Mouse (Mus musculus) retina, postnatal 7 days (tissue): ENCODE results near the gene Ier2.
"Not testable (repeated sequence)": the region's sequence is repeated elsewhere in the genome, so short reads cannot be mapped to it uniquely, and the experiment has no call there.

ENCODE experiments used
- DNase-seq: peaks from one replicate; pipeline ENCODE4 v3.0.0-alpha.2; 2012; ENCODE audit warnings: low read depth, low spot score

Gene Ier2

DNA sequence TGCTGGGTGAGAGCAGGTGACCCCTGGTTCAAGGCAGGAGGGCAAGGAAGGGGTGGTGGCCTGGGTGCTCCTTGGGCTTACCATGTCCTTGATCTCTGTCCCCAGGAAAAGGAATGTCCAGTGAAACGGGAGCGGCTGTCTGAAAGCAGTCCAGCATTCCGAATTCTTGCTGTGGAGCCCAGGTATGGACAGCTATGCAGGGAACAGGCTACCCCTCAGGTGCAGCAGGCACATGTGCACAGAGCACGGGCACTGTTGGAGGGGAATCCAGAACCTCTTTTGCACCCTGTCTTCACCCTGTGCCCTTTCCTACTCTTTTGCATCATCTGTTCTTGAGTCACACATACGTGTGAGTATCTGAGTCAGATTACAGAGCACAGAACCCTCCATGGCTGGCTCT, 35.6 kb upstream of the Ier2 start:
- no peak for DNase-seq

DNA sequence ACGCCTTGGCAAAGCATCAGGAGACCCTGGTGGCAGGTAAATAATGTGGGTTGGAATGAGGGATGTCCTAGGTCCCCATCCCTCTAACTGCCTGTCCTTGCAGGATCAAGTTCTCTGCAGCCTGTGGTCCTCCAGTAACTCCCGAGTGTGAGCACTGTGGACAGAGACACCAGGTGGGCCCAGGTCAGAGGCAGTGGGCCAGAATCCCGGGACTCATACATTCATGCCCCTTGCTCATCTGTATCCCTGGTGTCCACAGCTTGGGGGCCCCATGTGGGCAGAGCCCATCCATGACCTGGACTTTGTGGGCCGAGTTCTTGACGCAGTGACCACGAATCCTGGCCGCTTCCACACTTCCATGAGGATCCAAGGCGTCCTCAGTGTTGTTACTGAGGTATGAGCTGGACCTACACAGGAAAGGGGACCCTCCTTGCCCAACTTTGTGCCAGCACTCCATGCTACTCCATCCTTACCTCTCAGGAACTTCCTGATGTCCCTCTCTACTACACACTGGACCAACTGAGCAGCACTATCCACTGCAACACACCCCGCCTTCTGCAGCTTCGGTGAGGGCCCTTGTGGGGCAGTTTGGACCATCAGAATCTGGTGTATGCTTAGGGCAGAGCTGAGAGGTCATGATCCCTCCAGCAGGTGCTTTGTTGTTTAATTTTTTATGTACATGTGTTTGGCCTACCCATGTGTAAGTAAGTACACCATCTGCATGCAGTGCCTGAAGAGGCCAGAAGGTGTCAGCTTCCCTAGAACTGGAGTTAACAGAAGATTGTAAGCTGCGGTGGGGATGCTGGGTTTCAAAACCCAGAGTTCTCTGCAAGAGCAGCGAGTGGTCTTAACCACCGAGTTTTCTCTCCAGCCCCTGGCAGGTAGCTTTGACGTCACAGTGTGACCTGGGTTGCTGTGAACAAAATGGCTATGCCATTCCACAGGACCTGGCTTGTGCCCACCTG, 34.8 kb upstream of the Ier2 start:
- DNase-seq = no peak

DNA sequence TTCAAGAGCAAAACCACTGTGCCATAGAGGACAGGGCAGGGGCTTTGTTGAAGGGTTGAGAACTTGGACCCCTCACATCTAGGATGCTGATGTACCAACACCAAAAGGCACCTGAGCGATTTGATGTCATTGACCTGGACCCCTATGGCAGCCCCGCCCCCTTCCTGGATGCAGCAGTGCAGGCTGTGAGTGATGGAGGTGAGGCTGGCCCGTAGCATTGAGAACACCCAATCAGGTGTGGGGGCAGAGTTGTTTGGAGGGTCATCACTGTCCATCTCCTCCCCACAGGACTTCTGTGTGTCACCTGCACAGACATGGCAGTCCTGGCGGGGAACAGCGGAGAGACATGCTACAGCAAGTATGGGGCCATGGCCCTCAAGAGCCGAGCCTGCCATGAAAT, 32.5 kb upstream of the Ier2 start:
- no peak for DNase-seq

DNA sequence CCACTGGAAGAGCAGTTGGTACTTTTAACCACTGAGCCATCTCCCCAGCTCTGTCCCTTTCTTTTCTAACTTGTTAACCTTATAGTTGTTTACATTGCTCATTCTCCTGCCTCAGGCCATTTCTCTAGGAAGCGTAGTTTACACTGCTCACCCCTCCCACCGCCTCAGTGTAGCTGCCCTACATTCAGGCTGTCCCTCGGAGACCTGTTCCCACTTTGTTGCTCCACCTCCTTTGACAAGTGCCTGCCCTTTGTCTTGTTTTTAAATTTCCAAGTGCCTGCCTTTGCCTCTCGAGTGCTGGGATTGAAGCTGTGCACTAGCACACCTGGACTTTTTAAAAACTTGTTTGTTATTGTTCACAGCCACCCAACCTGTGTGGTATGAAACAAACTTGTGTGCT, 30.7 kb upstream of the Ier2 start:
- no peak for DNase-seq

DNA sequence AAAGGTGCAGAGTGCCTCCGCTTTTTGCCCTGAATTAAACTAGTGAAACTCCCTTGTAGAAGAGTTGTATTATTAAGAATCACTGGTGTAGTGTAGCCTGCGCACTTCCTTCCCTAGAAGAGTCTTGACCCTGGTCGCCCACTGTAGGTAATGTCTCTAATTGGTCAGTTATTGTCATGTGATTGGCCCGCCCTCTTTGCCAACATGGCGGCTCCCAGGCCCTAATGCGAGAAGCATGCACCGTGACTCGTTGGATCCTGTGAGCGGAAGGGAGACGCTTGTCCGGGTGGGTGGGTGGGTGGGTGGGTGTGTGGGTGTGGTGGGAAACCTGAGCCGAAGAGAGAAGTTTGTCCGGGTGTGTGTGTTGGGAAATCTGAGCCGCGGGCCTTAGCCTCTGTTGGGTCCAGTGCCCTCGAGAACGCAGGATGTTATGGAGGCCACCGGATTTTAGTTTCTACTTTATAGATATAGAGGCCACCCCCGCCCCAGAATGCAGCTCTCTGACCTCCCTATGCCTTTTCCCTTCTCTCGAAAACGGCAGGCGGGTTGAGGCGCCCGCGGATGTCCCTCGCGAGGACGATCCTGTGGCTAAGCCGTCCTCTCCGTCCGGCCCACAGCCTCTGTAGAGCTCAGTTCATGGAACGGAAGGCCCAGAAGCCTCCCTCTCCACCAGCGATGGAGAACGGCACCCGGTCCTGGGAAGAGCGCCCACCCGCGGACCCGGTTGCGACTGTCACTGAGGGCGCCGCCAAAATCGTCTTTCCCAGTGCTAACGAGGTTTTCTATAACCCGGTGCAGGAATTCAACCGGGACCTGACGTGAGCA, 26.7 kb upstream of the Ier2 start:
- peak; percentile 86 for DNase-seq

DNA sequence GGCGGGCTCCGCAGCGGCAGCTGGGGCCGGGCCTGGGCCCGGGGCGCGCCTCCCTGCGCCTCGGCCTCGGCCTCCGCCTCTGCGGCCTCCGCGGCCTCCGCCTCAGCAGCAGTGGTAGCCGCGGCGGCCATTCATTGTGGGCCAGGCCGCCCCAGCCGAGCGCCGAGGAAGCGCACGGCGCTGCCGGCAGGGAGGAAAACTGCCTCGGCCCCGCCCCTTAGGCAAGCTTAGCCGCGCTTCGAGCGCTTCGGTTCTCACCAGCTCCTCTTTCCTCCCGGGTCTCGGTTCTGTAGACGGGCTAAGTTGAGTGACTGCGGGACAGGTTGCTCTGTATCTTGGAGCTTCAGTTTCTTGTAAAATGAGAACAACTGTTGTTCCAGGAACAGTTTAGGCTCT, 25.1 kb upstream of the Ier2 start, which contains the start of gene Nacc1:
Nacc1 (minus strand) TSS at position 158 of the 396 bp plus-strand sequence.
- peak; percentile 66 for DNase-seq

DNA sequence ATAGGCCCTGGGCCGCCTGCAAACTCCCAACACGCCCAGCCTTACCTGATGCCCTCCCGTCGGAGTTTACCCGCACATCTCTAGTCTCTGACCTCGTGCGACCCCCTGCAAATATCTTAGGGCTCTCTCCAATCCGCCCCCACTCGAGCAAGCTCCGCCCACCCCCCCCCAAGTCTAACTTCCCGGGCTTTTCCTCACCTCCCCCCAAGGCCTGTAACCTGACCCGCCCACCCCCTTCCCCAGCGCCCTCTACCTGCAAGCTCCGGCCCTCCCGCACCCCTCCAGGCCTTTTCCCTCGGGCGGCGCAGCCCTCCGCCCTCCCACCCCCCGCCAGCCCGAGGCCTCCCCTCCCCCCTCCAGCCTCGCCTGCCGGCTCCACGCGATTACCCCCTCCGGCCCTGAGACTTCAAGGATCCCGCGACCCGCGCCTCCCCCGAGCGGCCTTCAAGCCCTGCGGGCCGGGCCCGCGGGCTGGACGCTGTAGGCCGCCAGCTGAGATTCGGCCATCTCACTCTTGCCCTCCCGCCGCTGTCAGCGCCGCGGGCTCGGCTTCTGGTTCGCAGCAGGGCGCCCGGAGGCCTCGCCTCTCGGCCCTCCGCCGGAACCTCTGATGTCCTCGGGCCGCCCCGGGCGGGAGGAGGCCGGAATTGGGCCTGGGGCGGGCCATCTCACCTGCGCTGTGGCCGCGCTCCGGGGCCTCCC, 24.5 kb upstream of the Ier2 start:
- no peak for DNase-seq

DNA sequence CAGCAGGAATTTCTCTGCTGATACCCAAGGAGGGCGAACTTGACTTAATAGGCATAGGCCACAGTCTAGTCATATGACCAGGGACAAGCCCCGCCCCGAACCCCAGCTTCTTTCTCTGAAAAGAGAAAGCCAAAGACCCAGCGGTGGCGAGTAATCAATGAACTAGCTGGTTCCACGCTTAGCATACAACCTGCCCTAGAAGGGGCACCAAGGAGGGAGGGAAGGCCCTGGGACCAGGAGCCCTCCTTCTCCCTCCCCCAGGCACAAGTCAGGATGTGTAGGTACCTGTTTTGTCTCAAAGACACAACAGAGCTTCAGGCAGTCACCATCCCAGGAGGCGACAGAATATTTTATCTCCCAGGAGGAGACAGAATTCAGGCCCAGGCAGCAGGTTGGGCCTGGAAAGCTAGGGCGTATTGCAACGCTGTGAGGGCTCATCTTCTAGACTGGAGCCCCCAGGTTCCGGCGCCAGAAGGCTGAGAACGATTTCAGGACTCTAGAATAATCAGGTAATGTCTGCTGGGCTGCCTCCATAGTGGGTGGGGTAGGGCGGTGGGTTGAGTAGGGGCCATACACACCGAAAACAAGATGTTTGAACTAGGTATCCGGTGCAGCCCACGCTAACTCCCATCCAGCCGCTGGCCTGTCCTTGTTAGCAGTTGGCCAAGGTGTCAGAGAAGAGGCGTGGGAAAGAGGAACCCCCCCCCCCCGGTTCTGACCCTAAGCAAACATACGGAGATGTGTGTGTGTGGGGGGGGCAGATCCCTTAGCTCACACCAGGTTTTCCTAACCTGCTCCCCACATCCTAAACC, 23.7 kb upstream of the Ier2 start, which contains the start of gene Trmt1:
Trmt1 (plus strand) TSS at position 117 of the 812 bp plus-strand sequence.
- DNase-seq = no peak

DNA sequence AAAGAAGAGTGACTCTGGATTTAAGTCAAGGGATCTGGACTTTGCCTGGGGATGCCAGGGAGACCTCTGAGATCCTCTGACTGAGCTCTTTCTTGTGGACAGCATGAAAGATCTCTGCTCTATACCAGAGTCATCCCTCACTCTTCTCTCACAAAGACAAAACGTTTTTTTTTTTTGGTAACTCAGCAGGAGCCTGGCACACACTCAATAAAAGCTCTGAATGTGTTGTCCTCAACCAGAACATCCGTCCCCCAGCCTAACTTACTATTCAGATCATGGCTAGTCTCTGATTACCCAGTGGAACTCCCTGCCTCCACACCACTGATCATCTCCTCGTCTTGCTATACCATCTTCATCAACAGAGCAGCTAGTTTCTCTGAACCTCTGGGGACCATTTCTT, 21.9 kb upstream of the Ier2 start:
- no peak for DNase-seq

DNA sequence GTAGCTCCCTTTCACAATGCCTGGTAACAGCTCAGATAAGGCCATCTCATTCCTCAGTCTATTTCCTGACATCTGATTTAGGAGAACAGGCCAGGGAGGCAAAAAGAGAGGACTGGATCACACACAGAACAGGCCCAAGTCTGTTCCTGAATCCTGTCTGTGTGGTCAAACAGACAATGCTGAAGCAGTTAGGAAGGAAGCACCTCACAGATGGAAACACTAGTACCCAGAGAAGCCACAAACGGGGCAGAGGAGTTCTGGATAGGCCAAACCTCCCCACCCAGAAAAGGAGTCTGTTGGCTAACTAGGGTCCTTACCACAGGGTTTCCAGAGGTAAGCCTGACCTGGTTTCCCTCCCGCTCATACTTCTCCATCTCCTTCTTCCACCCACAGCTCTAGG, 19.6 kb upstream of the Ier2 start:
- DNase-seq = no peak

DNA sequence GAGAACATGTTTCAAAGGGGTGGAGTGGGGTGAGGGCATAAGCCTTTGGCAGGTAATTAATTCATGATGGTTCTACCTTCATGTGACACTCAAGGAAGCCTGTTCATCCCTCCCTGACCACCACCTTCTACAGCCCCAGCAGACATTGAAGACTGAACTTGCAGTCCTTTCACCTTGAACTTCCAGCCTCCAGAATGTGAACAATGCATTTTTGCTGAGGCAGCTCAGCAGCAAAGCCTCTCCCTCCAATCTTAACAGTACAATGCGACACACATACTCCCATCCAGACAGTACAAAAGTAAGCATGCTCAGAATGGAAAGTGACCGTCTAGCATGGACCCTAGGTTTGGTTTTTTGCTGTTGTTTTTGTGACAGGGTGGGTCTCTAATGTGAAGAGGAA, 18.8 kb upstream of the Ier2 start:
- DNase-seq = no peak

DNA sequence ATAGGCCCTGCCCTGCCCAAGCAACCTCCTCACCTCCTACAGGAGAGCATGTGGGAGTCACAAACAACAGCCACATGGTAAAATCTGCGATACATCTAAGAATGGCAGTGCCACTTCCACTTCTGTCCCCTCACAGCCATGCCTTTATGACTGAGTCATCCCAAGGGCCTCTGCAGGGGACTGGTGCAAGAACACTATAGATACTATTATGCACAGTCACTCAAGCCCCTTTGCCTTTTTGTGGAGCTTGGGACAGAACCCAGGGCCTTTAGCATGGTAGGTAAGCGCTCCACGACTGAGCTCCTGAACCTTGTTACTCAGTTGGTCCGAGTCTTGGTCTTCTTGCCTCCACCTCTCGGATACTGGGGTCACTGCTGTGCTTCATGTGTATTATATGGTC, 14.7 kb upstream of the Ier2 start:
- no peak for DNase-seq

DNA sequence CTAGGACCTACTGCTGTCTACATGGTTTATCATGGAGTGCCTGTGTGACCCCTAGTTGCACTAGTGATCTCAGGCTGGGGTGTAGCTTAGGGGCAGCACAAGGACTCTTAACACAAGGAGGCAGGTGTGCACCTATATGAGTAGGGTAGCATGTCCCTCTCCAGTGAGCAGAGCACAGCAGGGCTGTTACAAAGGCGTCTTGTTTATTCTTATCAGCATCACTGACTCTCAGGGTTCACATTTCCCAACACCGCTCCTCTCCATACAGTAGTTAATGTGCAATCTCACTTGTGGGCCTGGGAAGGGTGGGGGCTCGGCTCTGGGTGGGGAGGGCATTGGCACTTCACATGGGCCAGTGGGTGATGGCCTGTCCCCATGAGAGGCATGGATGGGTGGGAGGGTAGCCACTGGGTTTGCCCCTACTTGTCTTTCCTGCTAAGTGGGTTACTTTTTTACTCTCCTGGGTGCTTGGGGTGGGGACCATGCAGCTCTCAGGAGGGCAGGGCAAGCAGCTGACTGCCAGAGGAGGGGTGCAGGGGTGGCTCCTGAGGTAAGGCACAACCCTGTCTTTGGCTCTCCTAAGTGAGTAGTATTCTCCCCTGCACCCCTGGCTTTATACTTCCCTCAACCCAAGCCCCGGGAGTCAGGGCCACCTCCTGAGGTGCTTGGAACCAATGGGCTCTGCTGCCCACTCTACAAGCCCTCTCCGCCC, 7.8 kb upstream of the Ier2 start:
- not testable (repeated sequence) for DNase-seq

DNA sequence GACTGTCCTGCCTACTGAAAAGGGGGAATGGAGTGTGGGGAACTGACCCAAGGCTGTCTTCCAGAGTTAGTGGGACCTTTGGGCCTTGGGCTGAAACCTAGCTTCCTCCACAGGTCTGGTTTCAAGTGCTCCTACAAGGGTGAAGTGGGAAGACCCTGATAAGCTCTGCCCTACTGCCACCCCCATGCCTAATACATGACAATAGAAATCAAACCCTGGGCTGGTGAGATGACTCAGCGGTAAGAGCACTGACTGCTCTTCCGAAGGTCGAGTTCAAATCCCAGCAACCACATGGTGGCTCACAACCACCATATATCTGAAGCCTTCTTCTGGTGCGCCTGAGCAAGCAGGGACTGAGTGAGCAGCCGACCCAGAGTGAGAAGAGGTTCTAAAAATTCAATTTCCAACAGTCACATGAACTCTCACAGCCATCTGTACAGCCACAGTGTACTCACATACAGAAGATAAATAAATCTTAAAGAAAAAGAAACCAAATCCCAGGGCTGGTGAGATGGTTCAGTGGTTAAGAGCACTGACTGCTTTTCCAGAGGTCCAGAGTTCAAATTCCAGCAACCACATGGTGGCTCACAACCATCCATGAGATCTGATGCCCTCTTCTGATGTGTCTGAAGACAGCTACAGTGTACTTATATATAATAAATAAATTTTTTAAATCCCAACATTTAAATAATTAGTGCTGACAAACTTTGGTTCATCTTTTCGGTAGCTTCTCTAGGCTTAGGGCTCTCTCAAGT, 6.3 kb upstream of the Ier2 start:
- DNase-seq = no peak

DNA sequence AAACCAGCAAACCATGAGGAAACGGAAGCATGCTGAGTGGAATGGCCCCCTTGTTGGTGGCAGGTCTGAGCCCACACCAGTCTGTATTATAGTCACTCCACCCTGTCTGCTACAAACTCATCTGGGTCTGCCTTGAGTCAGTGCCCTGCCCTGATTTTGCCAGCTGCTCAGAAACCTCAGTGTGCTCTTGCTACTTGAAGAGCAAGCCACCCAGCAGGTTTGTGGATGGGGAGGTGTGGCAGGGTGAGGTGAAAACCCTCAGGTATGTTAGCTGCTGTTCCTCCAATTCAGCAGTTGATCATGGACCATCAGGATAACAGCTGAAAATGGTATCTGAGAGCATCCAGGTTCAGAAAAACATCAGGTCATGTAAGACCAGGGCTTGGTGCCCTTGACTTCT, 5.4 kb upstream of the Ier2 start:
- no peak for DNase-seq

DNA sequence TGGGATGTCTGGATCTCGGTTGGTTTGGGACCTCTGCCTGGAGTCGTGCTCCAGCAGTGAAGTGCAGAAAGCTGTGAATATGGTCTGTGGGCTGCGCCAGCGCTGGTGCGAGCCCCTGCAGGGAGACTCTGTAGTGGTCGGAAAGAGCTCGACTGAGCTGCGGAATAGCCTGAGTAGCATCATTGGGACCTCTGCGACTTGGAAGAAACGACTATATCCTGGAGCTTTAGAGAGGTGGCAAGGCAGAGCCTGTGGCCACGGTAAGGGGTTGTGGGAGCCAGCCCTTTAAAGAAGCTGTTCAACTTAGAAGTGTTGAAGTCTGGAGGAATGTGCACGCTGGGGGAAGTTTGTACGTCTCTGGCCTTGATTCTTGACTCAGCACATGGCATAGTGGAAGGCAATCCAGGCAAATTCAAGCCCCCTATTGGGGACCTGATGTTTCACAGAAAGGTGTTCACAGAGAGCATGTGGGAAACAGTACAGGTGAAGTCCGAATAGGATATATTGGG, 2.8 kb upstream of the Ier2 start:
- no peak for DNase-seq

DNA sequence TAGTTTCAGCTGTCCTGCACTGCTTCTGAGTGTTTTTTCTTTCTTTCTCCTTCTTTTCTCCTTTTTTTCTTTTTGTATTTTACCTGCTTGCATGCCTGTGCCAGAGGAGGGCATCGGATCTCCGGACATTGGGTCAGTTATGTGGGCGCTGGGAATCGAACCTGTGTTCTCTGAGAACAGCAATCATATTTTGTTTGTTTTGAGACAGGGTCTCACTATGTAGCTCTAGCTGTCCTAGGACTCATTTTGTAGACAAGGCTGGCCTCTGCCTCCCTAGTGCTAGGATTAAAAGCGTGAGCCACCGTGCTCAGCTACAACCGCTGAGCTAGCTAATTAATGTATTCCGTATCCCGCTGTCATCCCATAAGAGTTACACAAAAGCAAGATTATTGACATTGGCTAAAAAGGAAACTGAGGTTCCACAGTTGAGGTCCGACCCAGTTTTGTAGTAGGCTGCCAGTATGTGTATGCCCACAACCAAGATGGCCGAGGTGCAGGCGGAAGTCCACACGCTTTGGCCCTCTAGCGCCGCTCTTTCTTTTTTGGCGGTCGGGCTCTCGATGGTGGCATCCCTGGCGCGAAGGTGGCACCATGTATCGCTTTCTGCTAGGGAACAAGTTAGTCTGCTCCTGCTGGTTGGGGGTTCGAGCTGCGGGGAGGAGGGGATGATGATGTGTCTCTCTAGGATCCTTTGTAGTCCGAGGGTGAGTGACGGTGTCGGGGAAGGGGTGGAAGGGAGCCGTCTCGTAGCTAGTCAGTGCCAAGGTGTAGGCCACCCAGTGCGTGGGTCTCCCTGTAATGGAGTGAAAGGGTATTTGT, 2.1 kb upstream of the Ier2 start:
- DNase-seq = peak; percentile 78

DNA sequence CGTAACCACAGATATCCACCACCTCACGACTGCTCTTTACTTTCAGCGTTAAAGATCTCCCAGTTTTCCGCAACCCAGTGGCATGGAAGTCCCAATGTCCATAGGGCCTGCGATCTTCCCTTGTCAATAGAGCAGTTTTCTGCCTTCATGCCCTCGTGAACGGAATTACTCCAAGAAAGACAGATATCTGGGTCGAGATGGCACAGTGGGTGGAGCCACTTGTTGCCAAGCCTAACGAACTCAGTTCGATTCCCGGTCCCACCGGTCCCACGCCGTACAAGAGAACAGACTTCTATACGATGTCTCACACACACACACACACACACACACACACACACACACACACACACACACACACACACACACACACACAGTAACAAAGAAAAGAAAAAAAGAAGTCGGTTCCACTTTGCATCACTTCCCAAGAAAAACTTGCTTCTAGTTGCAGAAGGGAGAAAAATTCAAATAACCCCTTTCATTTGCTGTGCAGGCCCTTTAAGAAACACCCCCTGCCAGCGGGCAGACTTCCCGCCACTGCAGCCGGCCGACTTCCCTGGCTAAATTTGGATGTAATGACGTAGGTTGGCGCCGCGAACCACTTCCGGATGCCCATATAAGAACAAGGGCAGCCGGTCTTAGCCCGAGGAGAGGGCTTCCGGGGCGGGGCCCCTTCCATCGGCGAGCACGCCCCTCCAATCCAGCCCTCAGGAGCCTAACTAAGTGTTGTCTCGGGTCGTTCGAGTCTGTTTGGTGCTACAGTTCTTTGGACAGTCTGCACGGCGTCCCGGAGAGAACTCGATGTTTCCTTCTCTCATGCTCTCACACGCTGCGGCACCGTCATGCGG, 1.1 kb upstream of the Ier2 start:
- peak; percentile 92 for DNase-seq
